Mouse (Mus musculus): Measurements from ENCODE around the gene Neurod1. TPM values are rescaled to one million over a fixed set of nuclear protein-coding genes. Genes with fewer than 3 reads are reported as not detected.

Gene Neurod1
- total RNA-seq, 2 experiments from 2014 or later, result 22.4 to 23.4 TPM

DNA sequence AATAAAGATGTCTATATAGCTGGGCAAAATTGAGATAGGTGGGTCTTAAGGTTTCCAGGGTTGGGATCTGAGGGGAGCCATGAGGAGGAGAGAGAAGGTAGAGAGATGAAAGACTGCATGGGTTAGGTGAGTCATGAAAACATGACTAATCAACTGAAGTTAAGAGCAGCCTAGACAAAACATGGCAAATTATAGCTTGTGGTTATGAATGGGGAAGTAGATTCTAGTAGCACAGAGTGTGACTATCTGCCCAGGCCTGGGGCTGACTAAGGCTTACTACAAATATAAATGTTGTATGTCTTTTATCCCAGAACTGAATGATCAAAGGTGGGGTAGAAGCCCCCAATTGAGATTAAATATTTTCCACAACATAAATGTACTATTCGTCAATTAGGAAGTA, 9.4 kb downstream of the Neurod1 start:
- intact Hi-C loops (cut with DNase I), result no loop called here
- DNase-seq (ENCODE audit: low spot score in 2 of 2), result no peak

DNA sequence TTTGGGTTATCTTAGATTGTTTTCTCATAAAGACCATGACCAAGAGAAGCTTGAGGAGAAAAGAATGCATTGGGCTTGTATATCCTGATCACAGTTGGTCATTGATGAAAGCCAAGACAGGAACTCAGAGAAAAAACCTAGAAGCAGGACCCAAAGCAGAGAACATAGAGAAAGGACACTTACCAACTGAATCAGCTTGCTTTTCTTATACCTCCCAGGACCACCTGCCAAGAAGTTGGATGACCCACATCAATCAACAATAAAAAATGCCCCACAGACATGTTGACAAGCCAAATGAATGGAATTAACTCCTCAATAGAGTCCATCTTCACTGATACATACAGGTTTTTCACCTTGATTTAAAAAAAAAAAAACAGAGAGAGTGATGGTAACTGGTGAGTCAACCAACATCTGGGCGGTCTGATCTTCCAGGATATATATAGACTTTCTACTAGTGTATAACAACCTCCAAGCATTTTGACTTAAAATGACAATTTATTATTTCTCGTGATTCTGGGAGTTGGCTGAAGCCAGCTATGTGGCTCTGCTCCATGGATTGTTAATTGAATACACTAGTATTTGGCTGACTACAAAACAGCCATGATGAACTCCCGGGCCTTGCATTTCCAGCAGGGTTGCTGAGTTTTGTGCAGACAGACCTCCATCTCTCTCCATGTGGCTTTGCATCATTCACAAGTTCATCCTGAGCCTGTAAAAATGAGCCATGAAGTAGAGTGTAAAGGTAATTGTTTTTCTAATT, 12.5 kb downstream of the Neurod1 start:
- DNase-seq (ENCODE audit: low spot score in 2 of 2), result no peak
- intact Hi-C loops (cut with DNase I), result no loop called here

DNA sequence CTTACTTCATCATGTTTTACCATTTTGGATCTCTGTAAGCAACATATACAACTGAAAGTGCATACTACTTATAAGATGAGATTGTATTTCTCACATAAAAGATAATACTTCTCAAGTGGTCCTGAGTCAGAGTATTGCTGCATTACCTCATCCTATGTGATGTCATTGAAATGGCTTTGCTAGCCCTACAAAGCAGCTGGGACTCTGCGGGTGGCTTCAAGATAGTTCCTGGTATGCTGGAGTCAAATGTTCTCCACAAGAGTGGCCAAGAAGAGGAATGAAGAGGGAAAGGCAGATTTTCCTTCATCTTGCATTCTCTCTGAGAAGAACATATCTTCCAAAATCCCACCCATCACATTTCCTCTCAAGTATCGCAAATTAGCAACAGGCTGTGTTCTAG, 13.2 kb downstream of the Neurod1 start:
- no peak for DNase-seq (ENCODE audit: low spot score in 2 of 2)
- intact Hi-C loops (cut with DNase I), result no loop called here

DNA sequence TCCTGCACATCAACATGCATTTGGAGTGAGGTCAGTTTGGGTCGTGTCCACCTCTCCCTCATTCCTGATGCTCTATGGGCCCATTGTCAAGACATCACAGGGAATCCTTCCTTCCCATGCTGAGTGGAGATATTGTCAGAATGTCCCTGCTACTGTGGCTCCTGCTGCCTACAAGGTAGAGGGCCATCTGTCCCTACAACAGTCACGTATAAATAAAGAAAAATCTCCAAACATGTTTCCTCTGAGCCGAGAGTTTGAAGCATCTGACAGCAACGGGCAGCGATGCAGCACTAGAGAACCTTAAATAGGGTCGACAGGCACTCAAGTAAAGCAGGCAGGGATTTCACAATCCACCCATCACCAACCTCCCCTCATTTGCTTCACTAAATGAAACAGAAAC, 13.6 kb downstream of the Neurod1 start:
- no peak for DNase-seq (ENCODE audit: low spot score in 2 of 2)
- intact Hi-C loops (cut with DNase I), result no loop called here

DNA sequence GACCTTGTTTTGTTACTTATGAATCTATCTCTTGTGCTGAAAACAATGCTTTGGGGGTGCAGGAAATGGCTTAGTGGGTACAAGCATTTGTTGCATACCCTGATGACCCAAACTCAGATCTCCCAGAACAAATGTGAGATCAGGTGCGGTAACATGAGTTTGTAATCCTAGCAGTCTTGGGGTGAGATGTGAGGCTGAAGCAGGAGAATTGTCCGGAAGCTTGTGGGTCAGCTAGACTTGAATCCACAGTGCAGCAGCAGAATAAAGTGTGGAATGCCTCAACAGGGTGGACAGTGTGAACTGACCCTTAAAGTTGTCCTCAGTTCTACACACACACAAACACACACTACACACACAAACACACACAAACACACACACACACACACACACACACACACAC, 14.3 kb downstream of the Neurod1 start:
- intact Hi-C loops (cut with DNase I), result no loop called here
- DNase-seq (ENCODE audit: low spot score in 2 of 2), result no peak

DNA sequence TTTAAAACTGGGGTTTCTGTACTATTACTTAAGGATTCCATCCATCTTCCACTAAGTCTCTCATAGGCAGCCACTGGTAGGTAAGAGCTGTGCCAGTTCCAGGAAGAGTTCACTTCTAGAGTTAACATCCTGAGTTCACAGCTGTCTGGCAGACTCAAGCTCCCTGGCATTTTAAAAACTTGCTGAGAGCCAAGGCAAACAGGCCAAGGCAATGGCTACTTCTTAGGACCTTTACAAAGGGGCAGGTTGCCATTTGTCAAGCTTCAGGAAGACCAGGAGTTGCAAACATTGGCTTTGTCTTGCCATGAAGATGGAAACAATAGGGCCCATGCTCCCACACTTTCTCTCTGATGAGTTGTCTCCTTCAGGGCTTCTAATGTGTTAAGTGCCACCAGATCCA, 26.5 kb downstream of the Neurod1 start:
- intact Hi-C loops (cut with DNase I), result no loop called here
- no peak for DNase-seq (ENCODE audit: low spot score in 2 of 2)

DNA sequence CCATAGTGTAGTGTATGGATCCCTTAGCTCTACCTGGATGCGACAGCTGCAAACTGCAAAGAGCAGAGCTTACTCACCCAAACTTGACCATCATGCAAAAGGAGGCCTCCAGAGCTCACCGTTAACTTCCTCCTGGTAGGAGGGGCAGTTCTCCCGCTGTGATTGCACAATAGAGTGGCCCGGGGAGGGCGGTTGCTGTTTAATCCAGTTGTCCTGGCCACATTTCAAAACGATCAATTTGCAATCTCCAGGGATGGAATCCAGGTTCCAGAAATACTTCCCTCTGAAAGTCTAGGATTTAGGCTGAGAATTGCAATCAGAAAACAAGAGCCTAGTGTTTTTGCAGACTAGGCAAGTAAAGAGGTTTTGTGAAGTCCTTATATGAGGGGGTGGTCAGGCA, 26.9 kb downstream of the Neurod1 start:
- intact Hi-C loops (cut with DNase I), result no loop called here
- DNase-seq (ENCODE audit: low spot score in 2 of 2), result no peak

DNA sequence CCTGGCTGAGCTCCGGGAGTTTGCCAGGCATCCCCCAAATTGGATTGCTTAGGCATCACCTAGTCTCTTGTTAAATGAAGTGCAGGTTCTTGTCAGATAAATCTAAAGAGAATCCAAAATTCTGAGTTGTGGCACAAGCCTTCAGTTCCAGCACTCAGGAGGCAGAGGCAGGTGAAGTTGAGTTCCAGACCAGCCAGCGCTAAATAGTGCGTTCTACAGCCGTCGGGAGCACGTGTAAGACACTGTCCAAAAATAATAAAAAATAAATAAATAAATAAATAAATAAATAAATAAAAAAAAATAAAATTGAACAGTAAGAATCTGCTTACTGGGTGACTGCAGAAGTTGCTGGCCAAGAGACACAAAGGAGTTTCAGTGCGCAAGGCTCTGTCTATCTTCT, 27.4 kb downstream of the Neurod1 start:
- DNase-seq (ENCODE audit: low spot score in 2 of 2), result no peak

DNA sequence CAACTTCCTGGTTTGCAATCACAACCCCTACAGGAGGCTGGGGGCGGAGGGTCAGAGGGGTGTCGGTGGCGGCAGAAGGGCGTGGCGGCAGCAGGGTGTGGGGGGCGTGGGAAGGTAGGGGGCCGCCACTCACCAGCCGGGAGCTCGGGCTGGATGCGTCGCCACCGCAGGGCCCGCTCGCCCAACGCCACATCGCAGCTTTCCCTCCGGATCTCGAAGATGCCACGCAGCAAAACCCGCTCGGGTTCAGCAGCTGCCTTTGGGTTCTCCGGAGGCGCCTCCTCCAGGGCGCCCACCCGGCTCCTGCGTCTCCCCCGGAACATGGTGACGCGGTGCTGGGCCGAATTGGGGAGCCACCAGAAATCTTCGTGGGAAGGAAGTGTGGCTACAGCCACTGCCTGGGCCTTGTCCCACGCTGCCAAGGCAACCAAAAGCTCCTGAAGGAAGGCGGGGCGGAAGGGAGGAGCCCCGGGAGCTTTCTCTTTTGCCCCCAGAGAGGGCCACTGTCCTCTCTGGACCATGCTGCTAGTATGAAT, 27.9 kb downstream of the Neurod1 start:
- intact Hi-C loops (cut with DNase I), result no loop called here
- DNase-seq (ENCODE audit: low spot score in 2 of 2), result no peak

More for the DNA sequence above, 27.4 kb downstream of the Neurod1 start:
- intact Hi-C loops (cut with DNase I), result no loop called here

DNA sequence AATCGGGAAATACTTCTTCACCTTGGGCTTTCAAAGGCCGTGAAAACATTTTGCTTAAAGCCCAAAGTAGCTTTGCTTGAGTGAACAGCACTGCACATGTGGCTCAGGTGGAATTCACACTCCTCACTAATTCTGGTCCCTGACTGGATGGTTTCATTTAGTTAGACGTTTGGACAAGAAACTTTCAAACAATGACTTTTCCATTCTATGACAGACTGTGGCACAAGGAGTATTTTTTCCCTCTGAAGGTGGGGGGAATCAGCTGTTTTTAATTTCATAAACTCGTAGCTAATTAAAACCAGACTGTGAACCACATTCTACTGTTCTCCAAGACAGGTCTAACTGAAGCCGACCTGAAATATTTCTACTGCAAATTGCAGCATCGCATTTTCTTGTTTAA, 28.5 kb downstream of the Neurod1 start:
- DNase-seq (ENCODE audit: low spot score in 2 of 2), result no peak
- intact Hi-C loops (cut with DNase I), result no loop called here

DNA sequence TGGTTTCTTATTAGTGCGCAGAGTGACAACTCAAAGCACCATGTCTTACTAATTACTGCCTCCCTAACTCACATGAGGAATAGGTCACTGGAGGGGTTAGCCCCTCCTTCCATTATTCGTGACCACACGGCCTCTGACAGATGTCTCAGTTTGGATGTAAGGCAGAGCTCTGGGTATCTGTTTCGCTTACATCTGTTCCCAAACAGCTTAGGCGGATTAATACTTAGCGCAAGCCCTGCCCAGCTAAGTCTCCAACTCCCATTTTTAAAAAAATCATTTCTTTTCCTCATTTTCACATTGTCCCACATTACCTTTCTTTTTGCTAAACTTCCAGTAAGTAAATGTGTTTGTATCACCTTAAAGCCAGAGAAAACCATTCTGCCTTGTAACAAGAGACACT, 34.9 kb downstream of the Neurod1 start:
- intact Hi-C loops (cut with DNase I), result loop anchor here (5.0 kb wide), 1 partner anchor 784 kb away; no protein-coding TSS in a partner anchor
- DNase-seq (ENCODE audit: low spot score in 2 of 2), result no peak

DNA sequence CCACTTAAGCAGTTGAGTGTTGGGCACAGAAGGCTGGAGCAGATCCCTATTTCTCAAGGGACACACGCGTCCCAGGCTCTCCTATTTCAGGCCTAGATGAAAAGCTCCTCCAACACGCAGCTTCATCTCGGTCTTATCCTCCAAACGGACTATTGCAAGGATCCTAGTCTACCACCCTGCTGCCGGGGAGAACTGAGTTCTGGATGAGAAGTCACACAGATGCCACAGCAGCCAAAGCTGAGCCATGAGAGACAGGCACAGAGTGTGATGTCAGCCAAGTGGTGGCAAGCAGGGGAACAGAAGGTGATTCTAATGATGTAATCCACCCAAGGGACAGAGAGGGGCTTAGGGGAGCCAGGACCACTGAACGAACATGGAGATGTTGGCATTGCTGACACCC, 42.0 kb downstream of the Neurod1 start:
- DNase-seq (ENCODE audit: low spot score in 2 of 2), result no peak
- intact Hi-C loops (cut with DNase I), result no loop called here

DNA sequence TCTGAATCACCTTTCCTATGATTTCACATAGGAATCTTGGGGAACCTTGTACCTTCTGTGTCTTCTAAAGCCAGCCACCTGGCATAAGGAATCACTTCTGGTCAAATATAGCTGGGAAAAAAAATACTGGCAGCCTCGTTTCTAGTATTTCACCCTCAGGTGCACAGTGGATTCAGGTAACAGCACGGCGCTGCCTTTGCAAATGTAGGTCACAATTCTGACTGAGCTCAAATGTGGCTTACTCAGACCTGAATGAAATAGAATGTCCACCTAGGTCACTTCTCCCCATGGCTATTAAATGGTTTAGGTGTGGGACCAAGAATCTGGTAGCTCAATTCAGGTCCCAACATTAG, 45.7 kb downstream of the Neurod1 start:
- no peak for DNase-seq (ENCODE audit: low spot score in 2 of 2)
- intact Hi-C loops (cut with DNase I), result no loop called here

DNA sequence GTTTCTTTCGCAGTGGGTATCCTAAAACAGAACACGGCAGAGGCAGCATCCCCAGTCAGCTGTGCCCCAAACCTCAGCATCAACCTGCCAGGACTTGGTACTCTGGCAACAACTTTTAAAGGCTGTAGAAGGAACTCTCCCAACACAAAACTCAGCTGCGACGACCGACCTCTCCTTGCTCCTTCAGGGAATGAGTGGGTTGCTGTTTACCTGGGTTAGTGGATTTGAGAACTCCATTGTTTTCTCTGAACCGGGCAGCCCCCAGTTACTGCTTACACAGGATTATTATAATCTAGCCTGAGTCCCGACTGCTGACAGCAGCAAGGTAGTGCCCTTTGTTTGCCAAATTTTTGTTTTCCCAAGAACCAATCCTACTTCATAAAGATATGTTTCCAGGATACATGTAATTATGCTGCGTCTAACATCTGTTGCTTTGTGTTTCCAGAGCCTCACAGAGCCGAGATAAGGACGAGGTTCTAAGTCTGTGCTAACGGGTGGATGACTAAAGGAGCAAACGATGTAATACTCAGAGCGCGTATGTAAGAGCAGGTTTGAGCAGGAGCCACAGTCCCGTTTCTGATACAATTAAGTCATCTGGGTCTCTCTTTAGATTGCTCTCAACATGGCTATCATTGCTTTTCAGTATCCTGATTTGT, 46.2 kb downstream of the Neurod1 start:
- DNase-seq (ENCODE audit: low spot score in 2 of 2), result peak in 1 of 2 experiments; percentile 10
- intact Hi-C loops (cut with DNase I), result no loop called here

DNA sequence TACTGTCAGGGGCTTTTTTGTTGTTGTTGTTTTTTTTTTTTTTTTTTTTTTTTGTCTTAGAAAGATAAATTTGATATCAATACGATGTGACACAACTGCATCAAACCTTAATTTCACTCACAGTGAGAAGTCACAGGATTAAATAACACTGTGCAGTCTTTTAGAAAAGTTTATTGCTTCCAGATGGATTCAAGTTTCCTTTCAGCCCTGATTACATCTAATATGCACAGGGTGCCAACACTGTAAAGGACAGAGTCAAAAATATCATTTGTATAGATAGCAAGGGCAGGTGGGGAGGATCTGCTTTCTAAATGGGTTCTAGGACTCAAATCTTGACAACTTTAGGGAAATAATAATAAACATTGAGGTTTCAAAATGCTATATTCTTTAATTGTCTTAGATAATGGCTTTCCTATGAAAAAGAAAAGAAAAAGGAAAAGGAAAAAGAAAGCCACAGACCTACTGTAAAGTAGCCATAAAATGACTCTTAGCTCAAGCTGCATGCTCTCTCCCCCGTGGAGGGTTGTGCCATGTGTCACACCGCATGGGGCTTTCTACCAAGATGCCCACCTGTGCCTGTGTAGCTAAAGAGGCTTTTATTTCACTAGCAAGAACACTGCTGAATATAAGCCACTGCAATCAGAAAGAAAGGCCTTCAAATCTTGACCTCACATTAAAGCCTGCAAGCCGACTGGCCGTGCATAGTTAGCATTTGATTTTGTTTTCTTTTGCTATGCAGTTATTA, 50.7 kb downstream of the Neurod1 start:
- intact Hi-C loops (cut with DNase I), result no loop called here

More for the DNA sequence above, 50.7 kb downstream of the Neurod1 start:
- DNase-seq (ENCODE audit: low spot score in 2 of 2), result no peak

Other genes with a start within 250 kb of the Neurod1 start
- 10 to 100 TPM; 13.1 to 13.5 TPM for gene Itga4, start 201.3 kb downstream of the Neurod1 start, total RNA-seq (2021)
- 1 to 10 TPM; 2.0 to 3.7 TPM for gene Cerkl, start within 50 bp of the Neurod1 start, total RNA-seq (2021)
- gene Itprid2, start 178.6 kb upstream of the Neurod1 start, total RNA-seq (2021), result 10 to 100 TPM; 26.1 to 28.8 TPM